Mouse (Mus musculus) CH12.LX (cell line): ENCODE results near the gene Tmem240.

Source experiments
- CHD1 ChIP-seq: IDR thresholded peaks from 2 replicates; pipeline ENCODE4 v1.6.1; 2012; ENCODE audit warnings: low read depth, low read length, improper control_type of control experiment, inconsistent platforms
- CHD2 ChIP-seq: IDR thresholded peaks from 2 replicates; pipeline ENCODE4 v1.6.1; 2011; ENCODE audit warnings: low read length, improper control_type of control experiment
- CTCF ChIP-seq, 2 experiments: IDR thresholded peaks in 1 of 2; conservative IDR thresholded peaks in 1 of 2; 2 replicates each; pipeline ENCODE4 v1.5.1; 2011 to 2012; ENCODE audit warnings: low read depth in 2 of 2, low read length in 2 of 2, improper control_type of control experiment in 1 of 2, inconsistent platforms in 1 of 2, mild to moderate bottlenecking in 1 of 2, moderate library complexity in 1 of 2
- E2F4 ChIP-seq: IDR thresholded peaks from 2 replicates; pipeline ENCODE4 v1.6.1; 2011; ENCODE audit warnings: low read depth, low read length, improper control_type of control experiment; ENCODE audit not compliant: insufficient replicate concordance
- EP300 ChIP-seq: IDR thresholded peaks from 2 replicates; pipeline ENCODE4 v1.6.1; 2011; ENCODE audit warnings: low read length, improper control_type of control experiment
- GABPA ChIP-seq: IDR thresholded peaks from 2 replicates; pipeline ENCODE4 v1.6.1; 2012; ENCODE audit warnings: low read depth, low read length, improper control_type of control experiment, inconsistent platforms; ENCODE audit not compliant: insufficient replicate concordance
- MAFK ChIP-seq: IDR thresholded peaks from 2 replicates; pipeline ENCODE4 v1.6.1; 2011; ENCODE audit warnings: low read length, improper control_type of control experiment; ENCODE audit not compliant: insufficient replicate concordance
- MAX ChIP-seq: IDR thresholded peaks from 2 replicates; pipeline ENCODE4 v1.6.1; 2011; ENCODE audit warnings: low read length, improper control_type of control experiment
- POLR2A ChIP-seq: IDR thresholded peaks from 2 replicates; pipeline ENCODE4 v1.6.1; 2011; ENCODE audit warnings: low read depth, mild to moderate bottlenecking, improper control_type of control experiment, low read length
- RCOR1 ChIP-seq: conservative IDR thresholded peaks from 2 replicates; pipeline ENCODE4 v1.6.1; 2012; ENCODE audit warnings: low read depth, mild to moderate bottlenecking, inconsistent platforms, low read length, improper control_type of control experiment
- ZKSCAN1 ChIP-seq: IDR thresholded peaks from 2 replicates; pipeline ENCODE4 v1.6.1; 2012; ENCODE audit warnings: low read depth, inconsistent platforms, low read length, improper control_type of control experiment, borderline replicate concordance

DNA sequence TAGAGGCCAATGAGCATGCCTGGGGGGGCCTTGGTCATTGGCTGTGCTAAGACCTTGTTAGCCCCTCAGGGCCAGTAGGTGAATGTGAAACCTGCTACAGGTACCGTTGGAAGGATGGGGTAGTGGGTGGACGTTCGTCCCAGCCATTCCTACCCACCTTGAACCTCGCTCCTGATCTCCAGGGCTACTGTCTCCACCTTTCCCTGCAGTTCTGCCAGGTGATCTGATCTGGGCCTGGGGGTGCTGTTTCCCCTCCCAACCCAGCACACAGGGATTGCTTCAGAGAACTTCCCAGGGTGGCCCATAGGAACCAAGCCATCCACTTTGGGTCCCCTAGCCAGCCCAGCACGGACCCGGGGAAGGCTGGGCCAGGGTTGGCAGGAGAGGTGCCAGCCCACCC is 4.6 kb downstream of the Tmem240 start:
- TF ChIP-seq E2F4: no peak
- no peak for TF ChIP-seq ZKSCAN1
- no peak; the same call in 1 of the 2 replicates for TF ChIP-seq POLR2A
- no peak for TF ChIP-seq CHD2
- no peak for TF ChIP-seq CTCF (conservative IDR thresholded peaks at IDR 0.05 in 1 of 2, IDR thresholded peaks at IDR 0.05 in 1 of 2; ENCODE audit: low read depth in 2 of 2, low read length in 2 of 2)
- TF ChIP-seq GABPA: no peak
- no peak for TF ChIP-seq RCOR1
- no peak for TF ChIP-seq MAX
- TF ChIP-seq MAFK: no peak
- no peak for TF ChIP-seq EP300
- no peak for TF ChIP-seq CHD1
